Mouse (Mus musculus) brain, embryonic 14.5 days (tissue): ENCODE results near the gene Xylb.

ENCODE experiments used
- CTCF ChIP-seq: fragments of 200-500 bp; IDR thresholded peaks from 2 replicates; pipeline ENCODE4 v1.5.1; 2012; ENCODE audit warnings: inconsistent platforms, mild to moderate bottlenecking, moderate library complexity, borderline replicate concordance; ENCODE audit not compliant: insufficient read depth, insufficient read length; ENCODE audit errors: extremely low read depth
- POLR2A ChIP-seq: fragments of 200-500 bp; IDR thresholded peaks from 2 replicates; pipeline ENCODE4 v1.6.1; 2012; ENCODE audit warnings: mild to moderate bottlenecking, inconsistent platforms, borderline replicate concordance; ENCODE audit not compliant: poor library complexity, insufficient read depth, insufficient read length, severe bottlenecking; ENCODE audit errors: extremely low read depth

GRCm38 (mm10) chr9:119330186-119330963, 26.8 kb upstream of the Xylb start:
- TF ChIP-seq POLR2A (no peak), CTCF (no peak)
